Mouse (Mus musculus) midbrain, embryonic 14.5 days (tissue): Measurements from ENCODE around the gene Rreb1. TPM values are rescaled to one million over a fixed set of nuclear protein-coding genes. Genes with fewer than 3 reads are reported as not detected.

ENCODE experiments used
- ATAC-seq: fragments of 200-750 bp; cut with Nextera tagmentation; 2 replicates; pipeline ENCODE4 v1.8.0; 2017; ENCODE audit warnings: moderate number of reproducible peaks, moderate library complexity; ENCODE audit not compliant: low FRiP score, low TSS enrichment
- DNase-seq: peaks from one replicate; pipeline ENCODE4 v3.0.0-alpha.2; 2015
- H3K27ac ChIP-seq: fragments of 300-500 bp; sonication (generic); replicated peaks from 2 replicates; pipeline ENCODE4 v1.5.1; 2014; ENCODE audit warnings: mild to moderate bottlenecking, low read depth, low read length, moderate library complexity
- H3K27me3 ChIP-seq: fragments of 300-500 bp; sonication (generic); 2 replicates; pipeline ENCODE4 v1.6.1; 2014; ENCODE audit warnings: low read length, control low read depth, mixed read lengths; ENCODE audit not compliant: control insufficient read depth, insufficient read depth
- H3K36me3 ChIP-seq: fragments of 300-500 bp; sonication (generic); 2 replicates; pipeline ENCODE4 v1.6.1; 2014; ENCODE audit warnings: low read length, control low read depth; ENCODE audit not compliant: control insufficient read depth, insufficient read depth
- H3K4me1 ChIP-seq: fragments of 300-500 bp; sonication (generic); 2 replicates; pipeline ENCODE4 v1.6.1; 2014; ENCODE audit warnings: mild to moderate bottlenecking, antibody characterized with exemption, low read length, control low read depth; ENCODE audit not compliant: control insufficient read depth, insufficient read depth
- H3K4me2 ChIP-seq: fragments of 300-500 bp; sonication (generic); 2 replicates; pipeline ENCODE4 v1.6.1; 2014; ENCODE audit warnings: mild to moderate bottlenecking, low read length, moderate library complexity
- H3K4me3 ChIP-seq: fragments of 300-500 bp; sonication (generic); replicated peaks from 2 replicates; pipeline ENCODE4 v1.5.1; 2014; ENCODE audit warnings: low read depth, low read length
- H3K9ac ChIP-seq: fragments of 300-500 bp; sonication (generic); replicated peaks from 2 replicates; pipeline ENCODE4 v1.6.1; 2014; ENCODE audit warnings: mild to moderate bottlenecking, low read length, moderate library complexity
- H3K9me3 ChIP-seq: fragments of 300-500 bp; sonication (generic); 2 replicates; pipeline ENCODE4 v1.6.1; 2016; ENCODE audit warnings: low read length, control low read depth, mixed read lengths; ENCODE audit not compliant: control insufficient read depth
- WGBS: fragments of 180-500 bp; shearing (Covaris S2); extraction: QIAGEN DNeasy Blood & Tissue Kit; methylation state at CpG from one replicate; pipeline ENCODE4 v1.1.7; 2014; 5-methylcytosine and 5-hydroxymethylcytosine counted together
- polyA plus RNA-seq: library from polyadenylated mRNA; unstranded; fragments of >200 nt; fragmentation: Nextera tagmentation; extraction: Ambion mirVana; gene quantifications from 2 replicates; pipeline ENCODE4 v1.2.1, GENCODE M21; 2014

Gene Rreb1
- polyA plus RNA-seq, 1 experiment from 2014 or later: 3.9 TPM

DNA sequence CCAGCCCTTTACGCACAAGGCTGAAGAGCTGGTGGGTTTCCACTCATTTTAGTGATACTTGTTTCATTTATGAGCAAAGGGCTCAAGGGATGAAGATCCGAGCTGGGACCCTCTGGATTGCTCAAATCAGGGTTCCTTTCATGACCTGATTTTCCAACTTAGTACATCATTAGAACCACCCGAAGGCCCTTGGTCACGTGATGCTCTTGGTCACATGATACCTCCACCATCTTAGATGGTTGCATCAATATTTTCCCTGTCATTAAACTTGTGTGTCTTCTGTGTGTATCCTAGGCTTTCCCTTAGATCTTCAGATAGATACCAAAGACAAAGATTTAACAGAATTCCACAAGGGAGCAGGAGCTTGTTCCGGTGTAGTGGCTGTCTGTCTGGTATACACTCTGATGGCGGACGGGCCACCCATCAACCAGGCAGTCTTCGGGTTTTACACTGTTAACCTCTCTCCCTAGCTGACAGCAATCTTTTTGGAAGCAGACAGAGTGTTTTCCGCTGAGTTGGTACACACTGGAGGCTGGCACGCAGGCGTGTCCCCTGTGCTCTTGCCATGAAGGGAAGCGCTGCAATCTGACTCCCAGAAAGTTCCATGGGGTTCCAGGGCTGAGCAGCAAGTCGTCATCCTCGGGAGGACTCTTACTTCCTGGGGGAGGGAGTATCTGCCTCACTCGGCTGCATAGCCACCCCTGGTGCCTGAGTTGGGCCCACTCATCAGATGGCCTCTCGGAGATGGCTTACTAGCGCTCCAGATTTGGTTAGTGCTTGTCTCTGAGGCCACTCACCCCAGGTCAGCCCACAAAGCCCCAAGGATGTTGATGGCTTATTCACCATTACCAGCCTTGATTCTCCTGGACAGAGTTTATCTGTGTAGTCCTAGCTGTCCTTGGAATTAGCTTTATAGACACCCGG lies 60.3 kb downstream of the Rreb1 start:
- H3K9me3 ChIP-seq: no peaks in the 10 kb centered on the region
- WGBS: 90% methylated on average over 18 of the region's 18 CpGs
- no peaks in the 10 kb centered on the region for H3K4me1 ChIP-seq
- ATAC-seq (no peak), DNase-seq (no peak)
- no peak overlapping the region for H3K9ac ChIP-seq
- H3K4me2 ChIP-seq: no peak overlapping the region
- H3K27me3 ChIP-seq: no peaks in the 10 kb centered on the region
- no peak overlapping the region for H3K27ac ChIP-seq
- no peaks in the 10 kb centered on the region for H3K36me3 ChIP-seq
- no peak overlapping the region for H3K4me3 ChIP-seq

DNA sequence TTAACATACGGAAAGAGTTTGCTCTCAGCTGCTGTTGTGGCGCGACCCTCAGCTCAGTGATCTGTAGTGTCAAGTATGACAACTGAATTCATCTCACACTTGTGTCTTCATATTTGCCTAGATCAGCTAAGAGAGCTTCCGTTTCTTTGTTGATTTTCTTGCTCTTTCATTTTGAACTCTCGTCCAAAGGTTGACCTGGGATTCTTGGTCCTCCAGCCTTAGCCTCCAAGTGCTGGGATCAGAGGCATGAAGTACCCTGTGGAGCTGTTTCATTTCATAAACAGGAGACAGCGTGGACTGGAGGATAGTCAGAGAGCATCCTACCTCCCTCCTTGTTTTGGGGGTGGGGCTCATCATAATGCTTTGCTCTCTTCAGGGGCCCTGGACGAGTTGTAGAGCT lies 65.0 kb downstream of the Rreb1 start:
- WGBS: 82% methylated on average over 7 of the region's 7 CpGs
- DNase-seq (no peak), ATAC-seq (no peak)
- Histone ChIP-seq H3K27ac (no peak overlapping the region), H3K9me3 (no peaks in the 10 kb centered on the region), H3K9ac (no peak overlapping the region), H3K4me1 (no peaks in the 10 kb centered on the region), H3K27me3 (no peaks in the 10 kb centered on the region), H3K36me3 (no peaks in the 10 kb centered on the region), H3K4me3 (no peak overlapping the region), H3K4me2 (no peak overlapping the region)

DNA sequence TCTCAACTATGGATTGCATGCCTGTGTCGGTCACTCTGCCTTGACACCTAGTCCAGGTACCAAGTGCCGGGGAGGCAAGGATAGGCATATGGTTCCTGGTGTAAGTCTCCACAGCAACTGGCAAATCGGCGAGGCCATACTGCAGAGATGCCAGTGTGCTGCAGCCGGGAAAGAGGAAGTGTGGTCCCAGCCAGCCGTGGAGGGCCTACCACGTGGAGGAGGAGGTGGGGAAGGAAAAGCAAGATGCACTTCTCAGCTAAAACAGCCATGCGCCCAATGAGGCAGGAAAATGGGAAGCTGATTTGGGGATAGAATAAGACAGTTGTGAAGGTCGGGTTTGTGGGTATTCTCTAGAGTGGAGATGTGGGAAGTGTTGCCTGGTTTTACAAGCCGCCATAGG lies 65.6 kb downstream of the Rreb1 start:
- DNase-seq (no peak), ATAC-seq (no peak)
- Histone ChIP-seq H3K4me1 (no peaks in the 10 kb centered on the region), H3K9ac (no peak overlapping the region), H3K27ac (no peak overlapping the region), H3K4me2 (no peak overlapping the region), H3K36me3 (no peaks in the 10 kb centered on the region), H3K4me3 (no peak overlapping the region), H3K27me3 (no peaks in the 10 kb centered on the region), H3K9me3 (no peaks in the 10 kb centered on the region)
- WGBS: 83% methylated on average over 10 of the region's 10 CpGs

DNA sequence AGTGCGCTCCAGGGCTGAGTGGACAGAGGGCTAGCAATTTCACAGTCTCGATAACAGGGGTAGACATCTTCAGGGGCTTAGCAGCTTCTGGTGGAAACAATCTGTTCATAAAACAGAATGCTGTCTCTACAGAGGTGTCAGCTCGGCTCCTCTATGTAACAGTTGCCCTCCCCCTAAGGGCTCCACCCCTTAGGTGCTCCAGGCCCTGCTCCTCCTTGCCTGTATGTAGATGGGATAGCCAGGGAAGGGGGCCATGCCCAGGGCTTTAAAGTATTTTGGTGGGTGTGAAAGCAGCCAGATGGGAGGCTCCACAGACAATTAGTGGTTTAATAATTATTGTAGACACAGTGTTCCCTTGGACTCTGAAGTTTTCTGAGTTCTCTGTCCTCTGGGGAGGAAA lies 67.0 kb downstream of the Rreb1 start:
- ATAC-seq: no peak
- H3K4me1 ChIP-seq: no peaks in the 10 kb centered on the region

GRCm38 (mm10) chr13:37845641-37846040 lies 67.4 kb downstream of the Rreb1 start:
- no peak for ATAC-seq
- Histone ChIP-seq H3K9me3 (no peaks in the 10 kb centered on the region), H3K4me2 (no peak overlapping the region), H3K27ac (no peak overlapping the region), H3K4me1 (no peaks in the 10 kb centered on the region), H3K36me3 (no peaks in the 10 kb centered on the region), H3K4me3 (no peak overlapping the region), H3K9ac (no peak overlapping the region), H3K27me3 (no peaks in the 10 kb centered on the region)
- 88% methylated on average over 7 of the region's 7 CpGs for WGBS
- DNase-seq: no peak

More for the DNA sequence above, 67.0 kb downstream of the Rreb1 start:
- H3K4me2 ChIP-seq: no peak overlapping the region
- WGBS: 62% methylated on average over 3 of the region's 3 CpGs
- no peaks in the 10 kb centered on the region for H3K36me3 ChIP-seq
- H3K27me3 ChIP-seq: no peaks in the 10 kb centered on the region
- no peak overlapping the region for H3K27ac ChIP-seq
- no peak for DNase-seq
- no peaks in the 10 kb centered on the region for H3K9me3 ChIP-seq
- H3K9ac ChIP-seq: no peak overlapping the region
- H3K4me3 ChIP-seq: no peak overlapping the region

- Histone ChIP-seq H3K4me2 (no peak overlapping the region), H3K9ac (no peak overlapping the region), H3K4me1 (no peaks in the 10 kb centered on the region), H3K4me3 (no peak overlapping the region), H3K27me3 (no peaks in the 10 kb centered on the region), H3K36me3 (no peaks in the 10 kb centered on the region), H3K9me3 (no peaks in the 10 kb centered on the region), H3K27ac (no peak overlapping the region)
- ATAC-seq: no peak
- DNase-seq: no peak
- 83% methylated on average over 11 of the region's 11 CpGs for WGBS
Measured at GRCm38 (mm10) chr13:37846507-37846906, 68.3 kb downstream of the Rreb1 start.

DNA sequence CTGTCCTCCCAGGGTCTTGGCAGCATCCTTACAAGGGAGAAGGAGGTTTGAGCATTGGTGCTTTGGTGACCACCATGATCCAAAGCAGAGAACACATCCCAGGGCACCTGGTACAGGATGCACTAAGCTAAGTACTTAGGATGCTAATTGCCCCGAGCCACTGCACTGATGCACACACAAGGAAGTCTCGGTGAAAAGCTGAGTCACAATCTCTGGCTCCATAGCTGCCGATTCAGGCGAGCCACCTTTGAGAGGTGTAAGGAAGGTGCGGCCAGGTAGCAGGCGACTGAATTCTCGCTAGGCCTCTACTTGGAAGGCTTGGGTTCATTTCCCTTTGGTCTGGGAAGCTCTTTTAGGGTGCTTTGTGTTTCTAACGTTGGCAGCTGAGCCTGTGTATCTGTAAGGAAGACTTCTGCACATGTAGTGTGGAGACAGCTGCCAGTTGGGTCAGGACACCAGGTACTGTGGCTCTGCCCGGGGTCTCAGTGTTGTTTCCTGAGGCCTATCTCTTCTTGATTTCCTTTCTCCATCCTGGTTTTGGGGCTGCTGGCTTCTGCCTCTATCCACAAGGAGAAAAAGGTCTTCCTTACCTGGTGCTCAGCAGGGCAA lies 68.9 kb downstream of the Rreb1 start:
- no peak overlapping the region for H3K9ac ChIP-seq
- DNase-seq: no peak
- H3K9me3 ChIP-seq: no peaks in the 10 kb centered on the region
- 80% methylated on average over 9 of the region's 9 CpGs for WGBS
- no peak overlapping the region for H3K4me3 ChIP-seq
- ATAC-seq: no peak
- H3K4me2 ChIP-seq: no peak overlapping the region
- H3K4me1 ChIP-seq: no peaks in the 10 kb centered on the region
- H3K27ac ChIP-seq: no peak overlapping the region
- no peaks in the 10 kb centered on the region for H3K27me3 ChIP-seq
- H3K36me3 ChIP-seq: no peaks in the 10 kb centered on the region

DNA sequence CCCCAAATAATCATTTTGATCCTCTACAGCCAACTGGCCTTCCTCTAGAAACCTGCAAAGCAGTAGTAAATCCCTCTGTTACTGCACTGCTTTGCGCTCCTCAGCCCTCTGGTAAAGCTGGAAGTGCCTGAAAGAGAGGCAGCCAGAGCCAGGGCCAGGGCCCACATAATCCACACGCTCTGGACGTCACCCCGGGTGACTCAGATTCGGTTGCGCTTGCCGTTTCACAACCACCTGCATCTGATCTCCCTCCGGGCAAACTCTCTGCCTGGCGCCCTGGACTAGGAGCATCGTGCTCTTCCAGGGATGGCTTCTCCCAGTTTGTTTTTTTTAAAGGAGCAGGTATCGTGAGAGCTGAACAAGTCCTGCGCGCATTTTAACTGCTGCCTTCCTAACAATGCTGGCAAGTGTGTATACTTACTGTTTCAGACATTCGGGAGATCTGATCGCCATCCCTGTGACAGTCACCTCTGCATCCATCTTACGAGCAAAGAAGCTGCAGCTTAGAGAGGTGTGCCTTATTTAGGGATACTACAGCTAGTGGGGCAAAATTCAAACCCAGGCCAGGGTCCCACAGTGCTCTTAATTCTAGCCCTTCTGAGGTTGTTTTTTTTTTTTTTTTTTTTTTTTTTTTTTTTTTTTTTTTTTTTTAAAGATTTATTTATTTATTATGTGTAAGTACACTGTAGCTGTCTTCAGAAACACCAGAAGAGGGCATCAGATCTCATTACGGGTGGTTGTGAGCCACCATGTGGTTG lies 69.6 kb downstream of the Rreb1 start:
- Histone ChIP-seq H3K4me3 (no peak overlapping the region), H3K4me1 (no peaks in the 10 kb centered on the region), H3K9me3 (no peaks in the 10 kb centered on the region), H3K27me3 (no peaks in the 10 kb centered on the region), H3K9ac (no peak overlapping the region), H3K27ac (no peak overlapping the region), H3K4me2 (no peak overlapping the region), H3K36me3 (no peaks in the 10 kb centered on the region)
- DNase-seq (no peak), ATAC-seq (no peak)
- WGBS: 59% methylated on average over 16 of the region's 17 CpGs
